Mouse (Mus musculus): ENCODE data around the gene Rin3. TPM values are rescaled to one million over a fixed set of nuclear protein-coding genes. Genes with fewer than 3 reads are reported as not detected.

The Rin3 gene
- polyA plus RNA-seq (2014; fragmentation: Illumina TruSeq; extraction: RNeasy Lipid Tissue Mini Kit (QIAGEN cat#74804); ENCODE audit: low read depth, low replicate concordance), result 0.73 TPM

DNA sequence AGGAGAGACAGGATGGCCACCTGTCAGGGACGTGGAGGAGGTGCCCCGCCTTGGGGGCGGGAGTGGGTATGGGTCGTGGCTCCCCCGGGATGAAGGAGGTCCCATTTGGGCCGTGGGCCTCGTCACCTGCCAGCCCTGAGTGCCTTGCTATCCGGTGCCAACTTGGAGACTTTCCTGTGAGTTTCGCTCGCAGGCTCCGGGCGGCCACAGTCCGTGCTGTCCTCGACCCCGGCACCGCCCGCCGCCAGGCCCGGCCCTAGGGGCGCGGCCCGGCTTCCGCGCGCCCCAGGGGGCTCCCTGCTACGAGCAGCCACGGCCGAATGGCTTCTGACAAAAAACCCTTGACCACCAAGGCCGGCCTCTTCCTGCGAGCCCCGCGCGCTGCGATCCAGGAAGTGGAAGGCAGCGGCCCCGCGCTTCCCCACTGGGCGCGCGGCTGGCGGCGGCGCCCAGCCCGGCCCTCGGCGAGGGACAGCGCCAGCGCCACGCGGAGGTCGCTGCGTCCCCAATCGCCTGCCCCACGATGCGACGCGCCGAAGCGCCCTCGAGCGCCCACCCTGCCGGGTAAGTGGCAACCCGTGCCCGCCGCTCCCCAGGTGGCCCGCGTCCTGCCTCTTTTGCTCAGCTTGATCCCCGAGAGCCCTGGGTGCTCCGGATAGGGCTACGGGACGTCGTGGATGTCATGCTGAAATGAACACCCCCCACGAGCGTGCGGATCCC lies at the start of gene Rin3:
Gene Rin3, plus strand, starts transcription at position 286 of the 720 bp plus-strand sequence.

DNA sequence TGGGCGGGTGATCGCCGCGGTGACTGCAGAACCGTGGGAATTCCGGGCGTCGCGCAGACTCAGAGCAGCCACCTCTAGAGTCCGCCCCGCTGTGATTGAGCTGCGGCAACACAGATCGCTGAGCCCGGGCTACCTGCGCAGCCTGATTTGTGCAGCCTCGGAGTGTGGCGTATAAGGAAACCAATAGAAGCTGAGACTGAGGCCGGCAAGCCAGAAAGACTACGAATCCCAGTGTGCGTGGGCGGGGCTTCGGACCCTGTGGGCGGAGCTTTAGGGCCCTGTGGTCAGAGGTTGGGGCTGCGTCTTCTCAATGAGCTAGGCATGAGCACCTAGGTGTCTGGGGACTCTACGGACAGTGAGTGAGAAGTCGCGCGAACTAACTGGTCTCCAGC lies 156.8 kb downstream of the Rin3 start, which contains the start of gene Lgmn:
Gene Lgmn, minus strand, starts transcription at position 182 of the 392 bp plus-strand sequence.

Other genes starting within 250 kb of the Rin3 start
- gene Slc24a4, start 154.3 kb upstream of the Rin3 start, polyA plus RNA-seq (2014; fragmentation: Illumina TruSeq; extraction: RNeasy Lipid Tissue Mini Kit (QIAGEN cat#74804); ENCODE audit: low read depth, low replicate concordance), result not detected
- 272 TPM for gene Lgmn, start 156.8 kb downstream of the Rin3 start, polyA plus RNA-seq (2014; fragmentation: Illumina TruSeq; extraction: RNeasy Lipid Tissue Mini Kit (QIAGEN cat#74804); ENCODE audit: low read depth, low replicate concordance)
- gene Golga5, start 186.1 kb downstream of the Rin3 start, polyA plus RNA-seq (2014; fragmentation: Illumina TruSeq; extraction: RNeasy Lipid Tissue Mini Kit (QIAGEN cat#74804); ENCODE audit: low read depth, low replicate concordance), result 36.0 TPM

Measured in kidney, adult 10 weeks (tissue).